In genomic region chr16:91073163-91073892, GRCm38 (mm10) we compare ENCODE assay signal across 8 mouse cellular contexts. TPM values are rescaled to one million over a fixed set of nuclear protein-coding genes. Genes with fewer than 3 reads are reported as not detected.
DNase-seq lines count a peak whose midpoint lies in the region; ATAC-seq and TF ChIP-seq lines count a peak whose summit lies in the region.

No protein-coding gene starts in this region.

- peak overlapping the region; percentile 40 for H3K4me2 ChIP-seq in lung, embryonic 14.5 days

- H3K9me3 ChIP-seq in lung, embryonic 14.5 days (ENCODE audit: low read depth, low read length) = no peaks in the 10 kb centered on the region

- H3K27me3 ChIP-seq in lung, embryonic 14.5 days (ENCODE audit: insufficient read depth, low read length) = no peaks in the 10 kb centered on the region

- no peak overlapping the region for H3K27ac ChIP-seq in lung, embryonic 14.5 days (ENCODE audit: low read depth)
- H3K27ac ChIP-seq in olfactory bulb, adult 2 months (ENCODE audit: insufficient read depth, low read depth, low read length) = no peak overlapping the region

- no peaks in the 10 kb centered on the region for H3K4me1 ChIP-seq in lung, embryonic 14.5 days (ENCODE audit: insufficient read depth)
- no peaks in the 10 kb centered on the region for H3K4me1 ChIP-seq in olfactory bulb, adult 2 months (ENCODE audit: control insufficient read depth, insufficient read depth, low read length)

- ATAC-seq in frontal cortex, adult (ENCODE audit: low TSS enrichment) = peak; percentile 98
- peak; percentile 91 to 94 for ATAC-seq in hematopoietic stem cell, adult 5-6 weeks (replicated peaks in 1 of 2; ENCODE audit: insufficient read depth in 1 of 2, low FRiP score in 2 of 2, low TSS enrichment in 1 of 2, low read depth in 1 of 2, poor library complexity in 2 of 2, severe bottlenecking in 2 of 2)
- peak; percentile 96 for ATAC-seq in lung, embryonic 14.5 days (ENCODE audit: insufficient read depth)

- no peak for TF ChIP-seq POLR2A in olfactory bulb, adult 2 months (IDR thresholded peaks at IDR 0.05; ENCODE audit: insufficient read depth, low read depth, low read length)

- DNase-seq in MEL-GATA-1-ER (ENCODE audit: extremely low read depth, low read depth) = peak; percentile 78
- peak; percentile 92 for DNase-seq in cerebellum, adult 8-10 months
- peak; percentile 86 to 94 for DNase-seq in layer of hippocampus, adult 8-10 months (ENCODE audit: low spot score in 2 of 2)
- DNase-seq in lung, embryonic 14.5 days = peak; percentile 98
- DNase-seq in thymus, adult 18-20 months = peak; percentile 58 to 71

- 31% methylated on average over 24 of the region's 24 CpGs for WGBS in lung, embryonic 14.5 days
- 35% methylated on average over 20 of the region's 24 CpGs for WGBS in olfactory bulb, adult 2 months

- TF ChIP-seq CTCF in lung, embryonic 14.5 days (IDR thresholded peaks at IDR 0.05; ENCODE audit: low read depth) = peak; percentile 91
- TF ChIP-seq CTCF in olfactory bulb, adult 2 months (IDR thresholded peaks at IDR 0.05; ENCODE audit: insufficient read depth, low read depth, low read length) = peak; percentile 55

- no peaks in the 10 kb centered on the region for H3K36me3 ChIP-seq in lung, embryonic 14.5 days (ENCODE audit: insufficient read depth)

- no peak overlapping the region for H3K9ac ChIP-seq in lung, embryonic 14.5 days

- no peak overlapping the region for H3K4me3 ChIP-seq in lung, embryonic 14.5 days (ENCODE audit: low read depth, low read length)
- H3K4me3 ChIP-seq in olfactory bulb, adult 2 months (ENCODE audit: insufficient read depth, low read depth, low read length) = peak overlapping the region; percentile 28

RNA-seq across cellular contexts. Expression of gene 4932438H23Rik, which starts 21.6 kb away (rescaled TPM):
- 1.7 and 2.2 TPM in 2 replicates for total RNA-seq in hematopoietic stem cell, adult 5-6 weeks (2017)
- 1 to 10 TPM; 1.1 to 2.8 (median 2.1) TPM for total RNA-seq in layer of hippocampus, adult 8-10 months (2022)
- 0.11 TPM in 1 of 2 replicates, not detected in the other for polyA plus RNA-seq in lung, embryonic 14.5 days (2014; fragmentation: Nextera tagmentation; extraction: Ambion mirVana)
- polyA plus RNA-seq in olfactory bulb, adult 2 months (2012; ENCODE audit: insufficient read depth, insufficient read length, low replicate concordance, missing spikeins) = not detected in 2 replicates

RNA-seq across cellular contexts. Expression of gene Paxbp1, which starts 29.0 kb away (rescaled TPM):
- 136 and 140 TPM in 2 replicates for total RNA-seq in hematopoietic stem cell, adult 5-6 weeks (2017)
- 10 to 100 TPM; 57.5 to 84.8 (median 69.6) TPM for total RNA-seq in layer of hippocampus, adult 8-10 months (2022)
- 62.4 and 66.4 TPM in 2 replicates for polyA plus RNA-seq in lung, embryonic 14.5 days (2014; fragmentation: Nextera tagmentation; extraction: Ambion mirVana)
- polyA plus RNA-seq in olfactory bulb, adult 2 months (2012; ENCODE audit: insufficient read depth, insufficient read length, low replicate concordance, missing spikeins) = 732 TPM in 1 of 2 replicates, not detected in the other
